Mouse (Mus musculus): ENCODE results near the gene Tex19.1. TPM values are rescaled to one million over a fixed set of nuclear protein-coding genes. Genes with fewer than 3 reads are reported as not detected.
A peak's percentile ranks its signal among the peaks of the same experiment; 100 is the strongest.

The Tex19.1 gene
- total and polyA plus RNA-seq, 3 experiments = not detected

DNA sequence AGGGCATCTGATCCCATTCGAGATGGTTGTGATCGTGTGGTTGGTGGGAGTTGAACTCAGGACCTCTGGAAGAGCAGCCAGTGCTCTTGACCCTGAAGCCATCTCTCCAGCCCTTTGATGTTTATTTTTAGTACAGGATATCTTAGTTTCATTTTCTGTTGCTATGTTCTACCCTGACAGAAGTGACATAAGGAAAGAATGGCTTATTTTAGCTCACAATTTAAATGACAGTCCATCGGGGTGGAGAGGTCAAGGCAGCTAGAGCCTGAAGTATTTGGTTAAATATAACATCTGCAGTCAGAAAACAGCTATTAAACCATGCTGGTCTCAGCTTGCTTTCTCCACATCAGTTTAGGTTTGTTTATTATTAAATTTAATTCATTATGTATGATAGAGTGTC, 24.8 kb upstream of the Tex19.1 start:
- H3K4me3 ChIP-seq (ENCODE audit: low read depth, low read length) = no peak overlapping the region
- peaks cover 55% of the 10 kb centered on the region for H3K4me1 ChIP-seq (ENCODE audit: insufficient read depth, low read depth, low read length)
- H3K9me3 ChIP-seq (replicated peaks) = no peaks in the 10 kb centered on the region

DNA sequence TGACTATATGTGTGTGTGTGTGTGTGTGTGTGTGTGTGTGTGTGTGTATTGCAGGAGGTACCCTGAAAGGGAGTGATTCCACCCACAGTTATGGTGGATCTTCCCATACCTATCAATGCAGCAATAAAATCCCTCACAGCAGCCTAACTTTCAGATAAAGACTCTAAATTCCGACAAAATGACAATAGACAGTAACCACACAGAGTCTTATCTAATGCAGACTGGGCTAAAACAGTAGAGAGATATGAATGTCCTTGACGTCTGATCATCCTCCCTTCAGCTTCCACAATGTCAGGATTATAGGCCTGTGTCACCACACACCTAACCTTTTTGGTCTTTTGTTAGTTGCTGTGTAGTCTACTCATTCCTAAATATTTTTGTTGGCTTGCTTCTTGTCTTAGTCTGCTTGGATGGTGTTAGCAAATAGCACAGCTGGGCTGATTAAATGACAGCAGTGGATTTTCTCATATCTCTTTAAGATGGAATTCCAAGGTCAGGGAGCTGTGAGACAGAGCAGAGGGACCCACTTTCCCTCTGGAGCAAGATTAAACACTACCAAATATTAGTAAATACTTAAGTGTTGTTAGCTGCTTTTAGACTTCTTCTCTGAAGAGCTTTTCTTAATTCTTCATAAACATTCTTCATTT, 23.8 kb upstream of the Tex19.1 start:
- Histone ChIP-seq H3K4me1 (ENCODE audit: insufficient read depth, low read depth, low read length) (peaks cover 47% of the 10 kb centered on the region), H3K9me3 (replicated peaks) (no peaks in the 10 kb centered on the region), H3K4me3 (ENCODE audit: low read depth, low read length) (no peak overlapping the region), H3K27me3 (ENCODE audit: insufficient read depth, low read length) (0 out of 2 replicates have a peak, but pooled peaks cover 4% of the 10 kb centered on the region), H3K36me3 (replicated peaks) (peaks cover 2% of the 10 kb centered on the region)
- TF ChIP-seq TAL1 (conservative IDR thresholded peaks at IDR 0.05; ENCODE audit: low read depth, low read length) (0 out of 2 replicates have a peak, but pooled peaks have one; percentile 18), POLR2AphosphoS5 (IDR thresholded peaks at IDR 0.05; ENCODE audit: insufficient replicate concordance, low read depth, low read length) (no peak)
- no peak for DNase-seq (ENCODE audit: low spot score)
- ATAC-seq (ENCODE audit: extremely low read depth, insufficient number of reproducible peaks, low FRiP score, poor library complexity, severe bottlenecking) = 0 out of 2 replicates have a peak, but pooled peaks have one; percentile 16

More for the DNA sequence above, 24.8 kb upstream of the Tex19.1 start:
- Histone ChIP-seq H3K36me3 (replicated peaks) (peaks cover 12% of the 10 kb centered on the region), H3K27me3 (ENCODE audit: insufficient read depth, low read length) (0 out of 2 replicates have a peak, but pooled peaks cover 4% of the 10 kb centered on the region)
- no peak for ATAC-seq (ENCODE audit: extremely low read depth, insufficient number of reproducible peaks, low FRiP score, poor library complexity, severe bottlenecking)
- no peak for DNase-seq (ENCODE audit: low spot score)
- TF ChIP-seq GATA2 (IDR thresholded peaks at IDR 0.05; ENCODE audit: borderline replicate concordance, low read depth, low read length) (no peak), POLR2AphosphoS5 (IDR thresholded peaks at IDR 0.05; ENCODE audit: insufficient replicate concordance, low read depth, low read length) (no peak), GATA1 (IDR thresholded peaks at IDR 0.05; ENCODE audit: borderline replicate concordance, low read length) (no peak), CTCF (IDR thresholded peaks at IDR 0.05; ENCODE audit: low read depth, low read length) (no peak), TAL1 (conservative IDR thresholded peaks at IDR 0.05; ENCODE audit: low read depth, low read length) (no peak)

- Histone ChIP-seq H3K27me3 (ENCODE audit: insufficient read depth, low read length) (no peaks in the 10 kb centered on the region; the same call in 1 of the 2 replicates), H3K4me1 (ENCODE audit: insufficient read depth, low read depth, low read length) (peaks cover 43% of the 10 kb centered on the region), H3K9me3 (replicated peaks) (no peaks in the 10 kb centered on the region), H3K36me3 (replicated peaks) (no peaks in the 10 kb centered on the region), H3K4me3 (ENCODE audit: low read depth, low read length) (no peak overlapping the region)
- TF ChIP-seq GATA2 (IDR thresholded peaks at IDR 0.05; ENCODE audit: borderline replicate concordance, low read depth, low read length) (no peak), GATA1 (IDR thresholded peaks at IDR 0.05; ENCODE audit: borderline replicate concordance, low read length) (no peak), POLR2AphosphoS5 (IDR thresholded peaks at IDR 0.05; ENCODE audit: insufficient replicate concordance, low read depth, low read length) (no peak), TAL1 (conservative IDR thresholded peaks at IDR 0.05; ENCODE audit: low read depth, low read length) (no peak), CTCF (IDR thresholded peaks at IDR 0.05; ENCODE audit: low read depth, low read length) (no peak)
- no peak for ATAC-seq (ENCODE audit: extremely low read depth, insufficient number of reproducible peaks, low FRiP score, poor library complexity, severe bottlenecking)
- DNase-seq (ENCODE audit: low spot score) = no peak
Observed at GRCm38 (mm10) chr11:121123438-121123837, 22.5 kb upstream of the Tex19.1 start.

DNA sequence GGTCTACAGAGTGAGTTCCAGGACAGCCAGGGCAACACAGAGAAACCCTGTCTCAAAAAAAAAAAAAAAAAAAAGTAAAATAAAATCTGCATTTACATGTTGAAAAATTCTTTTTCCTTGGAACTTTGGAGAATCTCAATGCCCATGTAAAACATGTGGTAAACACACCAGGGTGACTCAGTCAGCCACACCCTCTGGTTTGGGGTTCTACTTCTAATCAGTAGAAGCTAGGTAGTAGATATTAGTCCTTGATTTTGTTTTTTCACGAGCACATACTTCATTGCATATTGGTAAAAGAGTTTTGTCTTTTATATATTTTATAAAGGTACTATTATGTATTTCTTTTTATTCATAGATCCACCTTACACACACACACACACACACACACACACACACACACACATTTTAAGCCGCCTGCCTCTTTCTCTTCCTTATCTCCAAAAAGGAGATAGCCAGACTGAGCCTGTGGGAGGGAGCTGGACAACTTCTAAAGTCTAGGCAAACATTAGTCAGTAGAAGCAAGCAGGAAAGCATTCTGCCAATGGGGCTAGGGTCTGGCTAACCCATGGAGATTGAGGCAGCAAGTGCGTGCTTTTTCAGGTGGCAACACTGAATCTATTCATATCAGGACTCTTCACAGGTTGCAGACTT, 20.3 kb upstream of the Tex19.1 start:
- no peak for TF ChIP-seq CTCF (IDR thresholded peaks at IDR 0.05; ENCODE audit: low read depth, low read length)
- TF ChIP-seq GATA1 (IDR thresholded peaks at IDR 0.05; ENCODE audit: borderline replicate concordance, low read length) = no peak
- Histone ChIP-seq H3K4me3 (ENCODE audit: low read depth, low read length) (no peak overlapping the region), H3K36me3 (replicated peaks) (no peaks in the 10 kb centered on the region), H3K9me3 (replicated peaks) (no peaks in the 10 kb centered on the region), H3K27me3 (ENCODE audit: insufficient read depth, low read length) (peaks cover 4% of the 10 kb centered on the region), H3K4me1 (ENCODE audit: insufficient read depth, low read depth, low read length) (peaks cover 43% of the 10 kb centered on the region)
- no peak for ATAC-seq (ENCODE audit: extremely low read depth, insufficient number of reproducible peaks, low FRiP score, poor library complexity, severe bottlenecking)
- DNase-seq (ENCODE audit: low spot score) = no peak

- Histone ChIP-seq H3K4me1 (ENCODE audit: insufficient read depth, low read depth, low read length) (peaks cover 37% of the 10 kb centered on the region), H3K4me3 (ENCODE audit: low read depth, low read length) (no peak overlapping the region), H3K9me3 (replicated peaks) (no peaks in the 10 kb centered on the region), H3K27me3 (ENCODE audit: insufficient read depth, low read length) (peaks cover 4% of the 10 kb centered on the region), H3K36me3 (replicated peaks) (no peaks in the 10 kb centered on the region)
- ATAC-seq (ENCODE audit: extremely low read depth, insufficient number of reproducible peaks, low FRiP score, poor library complexity, severe bottlenecking) (0 out of 2 replicates have a peak, but pooled peaks have one; percentile 28), DNase-seq (ENCODE audit: low spot score) (no peak)
- TF ChIP-seq POLR2AphosphoS5 (IDR thresholded peaks at IDR 0.05; ENCODE audit: insufficient replicate concordance, low read depth, low read length) = no peak
- TF ChIP-seq CTCF (IDR thresholded peaks at IDR 0.05; ENCODE audit: low read depth, low read length) = peak; percentile 37; the same call in 1 of the 2 replicates
Observed at GRCm38 (mm10) chr11:121126395-121126794, 19.5 kb upstream of the Tex19.1 start.

- no peak for DNase-seq (ENCODE audit: low spot score)
- H3K4me3 ChIP-seq (ENCODE audit: low read depth, low read length) = no peak overlapping the region
- no peak for TF ChIP-seq CTCF (IDR thresholded peaks at IDR 0.05; ENCODE audit: low read depth, low read length)
- TF ChIP-seq TAL1 (conservative IDR thresholded peaks at IDR 0.05; ENCODE audit: low read depth, low read length) = no peak
- TF ChIP-seq POLR2AphosphoS5 (IDR thresholded peaks at IDR 0.05; ENCODE audit: insufficient replicate concordance, low read depth, low read length) = no peak
- no peak for TF ChIP-seq GATA2 (IDR thresholded peaks at IDR 0.05; ENCODE audit: borderline replicate concordance, low read depth, low read length)
- no peak for TF ChIP-seq GATA1 (IDR thresholded peaks at IDR 0.05; ENCODE audit: borderline replicate concordance, low read length)
- H3K4me1 ChIP-seq (ENCODE audit: insufficient read depth, low read depth, low read length) = peaks cover 27% of the 10 kb centered on the region
- H3K27me3 ChIP-seq (ENCODE audit: insufficient read depth, low read length) = peaks cover 4% of the 10 kb centered on the region
- H3K36me3 ChIP-seq (replicated peaks) = no peaks in the 10 kb centered on the region
- no peak for ATAC-seq (ENCODE audit: extremely low read depth, insufficient number of reproducible peaks, low FRiP score, poor library complexity, severe bottlenecking)
- no peaks in the 10 kb centered on the region for H3K9me3 ChIP-seq (replicated peaks)
Observed at GRCm38 (mm10) chr11:121127441-121127840, 18.5 kb upstream of the Tex19.1 start.

All from G1E (cell line).